Mouse (Mus musculus) bone marrow macrophage, adult 2 months (primary cell): ENCODE results near the gene Zfyve16. TPM values are rescaled to one million over a fixed set of nuclear protein-coding genes. Genes with fewer than 3 reads are reported as not detected.

ENCODE experiments used
- H3K27ac ChIP-seq: 2 replicates; pipeline ENCODE4 v1.5.1; 2012; ENCODE audit warnings: low read depth, low read length; ENCODE audit not compliant: insufficient read depth
- H3K4me1 ChIP-seq: 2 replicates; pipeline ENCODE4 v1.6.1; 2012; ENCODE audit warnings: low read length; ENCODE audit not compliant: control insufficient read depth, insufficient read depth
- H3K4me3 ChIP-seq: 2 replicates; pipeline ENCODE4 v1.5.1; 2012; ENCODE audit warnings: mild to moderate bottlenecking, low read length, moderate library complexity; ENCODE audit not compliant: insufficient read depth
- CTCF ChIP-seq: IDR thresholded peaks from 2 replicates; pipeline ENCODE4 v1.5.1; 2012; ENCODE audit warnings: low read depth, mild to moderate bottlenecking, low read length, moderate library complexity
- POLR2A ChIP-seq: IDR thresholded peaks from 2 replicates; pipeline ENCODE4 v1.6.1; 2012; ENCODE audit warnings: mild to moderate bottlenecking, low read depth, low read length, borderline replicate concordance
- polyA plus RNA-seq: library from polyadenylated mRNA; stranded (reverse); fragments of >200 nt; gene quantifications from 2 replicates; pipeline ENCODE4 v1.2.4, GENCODE M21; 2012; ENCODE audit not compliant: missing spikeins, insufficient read depth, insufficient read length

Gene Zfyve16
- 15.0 and 16.4 TPM in 2 replicates for polyA plus RNA-seq

DNA sequence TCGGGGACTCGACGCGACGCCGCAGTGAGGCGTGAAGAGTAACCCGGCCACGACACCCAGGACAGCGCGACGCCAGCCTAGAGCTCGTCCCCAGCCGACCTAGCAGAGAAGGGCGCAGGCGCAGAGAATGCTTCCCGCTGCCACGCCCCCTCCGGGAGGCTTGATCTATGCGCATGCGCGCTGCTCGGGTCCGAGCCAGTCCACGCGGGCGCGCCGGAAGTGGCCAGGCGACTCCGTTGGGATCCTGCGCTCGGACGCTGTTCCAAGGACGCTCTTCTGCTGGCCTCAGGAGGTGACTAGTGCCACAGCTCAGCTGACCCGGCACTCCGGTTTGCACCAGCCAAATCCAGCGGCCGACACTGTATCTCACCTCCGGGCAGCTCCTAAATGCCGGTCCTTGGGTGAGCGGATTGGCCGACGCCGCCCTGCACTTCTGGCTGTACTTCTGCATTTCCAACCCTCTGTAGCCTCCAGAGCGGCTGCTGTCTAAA, at the start of gene Zfyve16:
Gene Zfyve16 (minus strand): TSS at position 148 of the 491 bp plus-strand sequence.
- H3K27ac ChIP-seq: peak within 1 kb of the TSS; percentile 73
- H3K4me1 ChIP-seq: peaks cover 10% of the 10 kb centered on the region
- peak within 1 kb of the TSS; percentile 66 for H3K4me3 ChIP-seq
- no peak for TF ChIP-seq CTCF
- TF ChIP-seq POLR2A: 0 out of 2 replicates have a peak, but pooled peaks have one; percentile 1

DNA sequence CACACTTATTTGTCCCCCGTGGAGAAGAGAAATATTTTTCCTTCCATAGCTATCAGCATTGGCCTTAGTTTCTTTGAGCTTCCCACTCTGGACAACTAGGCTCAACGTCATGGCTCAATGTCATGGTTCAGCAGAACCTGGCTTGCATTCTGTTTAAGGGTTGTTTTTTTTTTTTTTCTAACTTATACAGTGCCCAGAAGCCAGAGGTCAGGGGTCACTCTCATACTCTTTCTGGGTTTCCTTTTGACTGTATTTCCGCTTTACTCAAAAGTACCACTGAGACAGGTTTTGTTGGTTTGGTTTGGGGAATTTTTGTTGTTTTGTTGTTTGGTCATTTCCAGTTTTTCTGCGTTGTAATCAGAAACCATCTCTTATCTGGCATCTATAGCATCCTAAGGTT, 47.5 kb upstream of the Zfyve16 start:
- H3K27ac ChIP-seq: no peak overlapping the region
- TF ChIP-seq POLR2A (no peak), CTCF (no peak)
- no peak overlapping the region for H3K4me3 ChIP-seq
- 0 out of 2 replicates have a peak, but pooled peaks cover 2% of the 10 kb centered on the region for H3K4me1 ChIP-seq

- Histone ChIP-seq H3K4me1 (0 out of 2 replicates have a peak, but pooled peaks cover 2% of the 10 kb centered on the region), H3K4me3 (no peak overlapping the region), H3K27ac (no peak overlapping the region)
- TF ChIP-seq CTCF: no peak
- no peak for TF ChIP-seq POLR2A
Observed at GRCm38 (mm10) chr13:92576688-92577087, 46.0 kb upstream of the Zfyve16 start.

DNA sequence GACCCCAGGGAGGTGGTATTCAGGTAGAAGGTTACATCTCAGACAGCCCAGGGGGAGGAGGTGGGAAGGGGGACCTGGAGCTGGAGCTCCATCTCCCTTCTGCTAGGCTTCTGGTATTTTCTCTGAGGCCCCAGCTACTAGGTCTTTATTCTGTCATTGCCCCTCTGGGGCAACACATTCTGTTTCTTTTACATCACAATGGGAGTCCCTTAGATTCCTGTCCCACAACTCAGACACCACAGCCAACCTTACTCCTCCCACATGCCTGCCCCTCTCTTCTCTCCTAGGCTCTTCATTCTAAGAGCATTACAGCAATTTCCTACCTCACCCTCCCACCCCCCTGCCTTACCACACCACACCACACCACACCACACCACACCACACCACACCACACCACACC, 45.4 kb upstream of the Zfyve16 start, which contains the start of gene Spz1:
Gene Spz1 (minus strand): TSS at position 101 of the 400 bp plus-strand sequence.
- Histone ChIP-seq H3K4me3 (no peak within 1 kb of the TSS), H3K27ac (no peak within 1 kb of the TSS), H3K4me1 (0 out of 2 replicates have a peak, but pooled peaks cover 2% of the 10 kb centered on the region)
- TF ChIP-seq CTCF: no peak
- TF ChIP-seq POLR2A: no peak

DNA sequence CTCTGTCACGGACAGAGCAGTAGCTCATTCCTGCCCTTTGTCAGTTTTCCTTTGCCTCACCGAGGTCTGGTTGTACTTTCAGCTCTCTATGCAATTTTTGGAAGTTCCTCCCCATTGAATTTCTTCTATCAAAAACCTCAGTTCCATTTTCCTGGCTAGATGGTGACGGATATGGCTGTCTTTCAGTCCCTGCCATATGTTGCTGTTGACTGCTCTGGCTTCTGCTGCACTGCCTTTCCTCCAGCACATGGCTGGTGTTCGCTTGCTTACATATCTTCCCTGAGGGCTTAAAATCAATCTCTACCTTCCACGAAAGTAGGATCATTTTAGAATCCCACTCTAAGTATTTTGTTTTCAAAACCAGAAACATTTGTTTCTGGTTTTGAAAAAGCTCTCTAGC, 28.8 kb upstream of the Zfyve16 start:
- H3K4me3 ChIP-seq: no peak overlapping the region
- H3K27ac ChIP-seq: no peak overlapping the region
- no peaks in the 10 kb centered on the region for H3K4me1 ChIP-seq
- TF ChIP-seq POLR2A (no peak), CTCF (no peak)

DNA sequence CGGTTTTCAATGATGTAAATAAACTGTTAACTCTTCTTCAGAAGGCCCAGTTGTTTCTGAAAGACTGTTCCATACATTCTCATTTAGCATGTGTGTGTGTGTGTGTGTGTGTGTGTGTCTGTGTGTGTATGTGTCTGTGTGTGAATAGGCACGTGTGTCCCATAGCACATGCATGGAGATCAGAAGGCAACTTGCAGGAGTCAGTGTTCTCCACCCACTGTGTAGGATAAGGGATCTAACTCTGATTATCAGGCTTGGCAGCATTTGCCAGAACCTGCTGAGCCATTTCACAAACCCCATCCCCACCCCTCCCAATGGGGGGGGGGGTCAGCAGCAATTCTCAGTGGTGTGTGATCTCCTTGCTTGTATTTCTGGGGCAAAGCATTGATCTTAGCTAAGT, 26.6 kb upstream of the Zfyve16 start:
- H3K4me1 ChIP-seq: no peaks in the 10 kb centered on the region
- no peak overlapping the region for H3K27ac ChIP-seq
- TF ChIP-seq CTCF (no peak), POLR2A (no peak)
- no peak overlapping the region for H3K4me3 ChIP-seq

DNA sequence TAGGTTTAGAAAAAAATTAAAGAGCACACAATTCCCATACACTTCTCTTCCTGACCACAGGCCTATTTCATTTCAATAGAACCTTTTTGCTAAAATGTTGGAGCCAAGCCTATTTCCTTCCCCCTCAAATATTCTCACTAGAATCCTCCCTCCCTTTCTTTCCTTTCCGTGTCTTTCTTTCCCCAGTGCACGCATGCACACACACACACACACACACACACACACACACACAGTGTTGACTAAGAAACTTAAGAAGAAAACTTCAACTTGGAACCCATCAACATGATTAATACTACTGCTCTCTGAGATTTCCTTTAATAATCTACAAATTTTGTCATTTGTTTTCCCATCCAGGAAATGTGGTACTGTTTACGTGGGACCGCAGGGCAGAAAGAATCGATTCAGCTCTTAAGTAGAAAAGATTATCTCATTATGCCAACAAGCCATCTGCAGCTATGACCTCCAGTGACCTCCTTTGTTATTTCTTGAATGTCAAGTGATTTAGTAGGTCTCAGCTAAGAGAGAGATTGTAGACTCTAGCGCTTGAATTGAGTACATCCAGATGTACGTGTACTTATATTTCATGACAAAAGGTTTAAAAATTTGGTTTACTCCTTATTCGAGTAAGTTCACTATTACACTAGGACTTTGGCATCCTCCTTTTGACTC, 25.9 kb upstream of the Zfyve16 start:
- TF ChIP-seq POLR2A: no peak
- no peak for TF ChIP-seq CTCF

GRCm38 (mm10) chr13:92547093-92547492, 16.4 kb upstream of the Zfyve16 start:
- H3K27ac ChIP-seq: no peak overlapping the region
- no peak overlapping the region for H3K4me3 ChIP-seq
- no peak for TF ChIP-seq CTCF
- H3K4me1 ChIP-seq: no peaks in the 10 kb centered on the region

More for the DNA sequence above, 25.9 kb upstream of the Zfyve16 start:
- no peak overlapping the region for H3K4me3 ChIP-seq
- no peaks in the 10 kb centered on the region for H3K4me1 ChIP-seq
- no peak overlapping the region for H3K27ac ChIP-seq

DNA sequence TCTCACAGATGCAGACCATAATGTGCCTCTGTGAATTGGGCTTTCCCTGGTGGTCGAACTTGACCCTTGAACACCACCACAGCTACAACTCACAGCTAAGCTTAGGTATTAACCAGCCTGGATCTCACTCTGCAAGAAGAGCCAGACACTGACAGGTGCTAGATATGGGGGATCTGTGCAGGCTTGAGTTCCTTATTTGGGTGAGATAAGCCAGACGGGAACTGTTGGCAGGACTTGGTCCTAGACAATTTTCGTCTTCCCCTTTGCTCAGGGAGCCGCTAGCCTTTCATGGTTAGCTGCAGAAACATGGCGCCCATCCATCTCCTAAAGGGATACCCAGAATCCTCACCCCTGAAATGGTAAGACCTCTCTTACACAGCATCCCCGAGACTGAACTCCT, 10.3 kb upstream of the Zfyve16 start:
- Histone ChIP-seq H3K4me3 (no peak overlapping the region), H3K27ac (no peak overlapping the region), H3K4me1 (no peaks in the 10 kb centered on the region)
- no peak for TF ChIP-seq CTCF

- H3K4me3 ChIP-seq: no peak overlapping the region
- no peak overlapping the region for H3K27ac ChIP-seq
- no peaks in the 10 kb centered on the region for H3K4me1 ChIP-seq
- TF ChIP-seq POLR2A: no peak
- no peak for TF ChIP-seq CTCF
Observed at GRCm38 (mm10) chr13:92539126-92539525, 8.5 kb upstream of the Zfyve16 start.
